Mouse (Mus musculus) heart, adult 2 months (tissue): ENCODE results near the gene Mtx1. TPM values are rescaled to one million over a fixed set of nuclear protein-coding genes. Genes with fewer than 3 reads are reported as not detected.

Source experiments
- DNase-seq, 2 experiments: peaks; one replicate each; pipeline ENCODE4 v3.0.0; 2021
- H3K27ac ChIP-seq: fragments of 200-600 bp; 2 replicates; pipeline ENCODE4 v1.8.1; 2022
- H3K27me3 ChIP-seq: fragments of 200-500 bp; 2 replicates; pipeline ENCODE4 v1.6.1; 2012; ENCODE audit warnings: mild to moderate bottlenecking, low read length, inconsistent platforms, mixed read lengths; ENCODE audit not compliant: control insufficient read depth, insufficient read depth
- H3K36me3 ChIP-seq: fragments of 200-500 bp; 2 replicates; pipeline ENCODE4 v1.6.1; 2012; ENCODE audit warnings: low read length, inconsistent platforms; ENCODE audit not compliant: control insufficient read depth, insufficient read depth
- H3K4me1 ChIP-seq: fragments of 200-500 bp; 2 replicates; pipeline ENCODE4 v1.6.1; 2011; ENCODE audit warnings: low read length; ENCODE audit not compliant: control insufficient read depth, insufficient read depth
- H3K4me3 ChIP-seq: fragments of 200-600 bp; 2 replicates; pipeline ENCODE4 v1.8.1; 2022
- H3K79me2 ChIP-seq: fragments of 200-500 bp; replicated peaks from 2 replicates; pipeline ENCODE4 v1.6.1; 2012; ENCODE audit warnings: mild to moderate bottlenecking, inconsistent platforms, low read length, moderate library complexity, mixed read lengths; ENCODE audit not compliant: control insufficient read depth, insufficient read depth
- H3K9ac ChIP-seq: fragments of 200-500 bp; 2 replicates; pipeline ENCODE4 v1.6.1; 2012; ENCODE audit warnings: low read depth, mild to moderate bottlenecking, control low read depth, inconsistent platforms, low read length, mixed read lengths
- CTCF ChIP-seq: fragments of 200-600 bp; IDR thresholded peaks from 2 replicates; pipeline ENCODE4 v1.8.1; 2022; ENCODE audit warnings: antibody characterized with exemption, mild to moderate bottlenecking, moderate library complexity
- EP300 ChIP-seq: fragments of 200-500 bp; IDR thresholded peaks from 2 replicates; pipeline ENCODE4 v1.6.1; 2011; ENCODE audit warnings: low read depth, low read length, control low read depth; ENCODE audit not compliant: insufficient read depth
- POLR2A ChIP-seq: fragments of 200-500 bp; IDR thresholded peaks from 2 replicates; pipeline ENCODE4 v1.6.1; 2011; ENCODE audit warnings: mild to moderate bottlenecking, low read depth, low read length, control low read depth; ENCODE audit not compliant: insufficient read depth
- WGBS: fragments of 180-500 bp; shearing (Covaris S2); methylation state at CpG from one replicate; pipeline ENCODE4 v1.1.7; 2018; 5-methylcytosine and 5-hydroxymethylcytosine counted together
- intact Hi-C: fragments of 180-260 bp; cut with DNase I; formaldehyde crosslinking; loops from one replicate; pipeline ENCODE4 v1.15.1; 2025
- long read RNA-seq: library from polyadenylated mRNA; stranded (forward); transcript quantifications from one replicate; pipeline ENCODE4 v2.0.0, GENCODE M21; 2021
- polyA plus RNA-seq: library from polyadenylated mRNA; depleted of rRNA; stranded (reverse); fragments of >200 nt; gene quantifications from 2 replicates; pipeline ENCODE4 v1.2.3, GENCODE M21; 2012; rRNA removed
- total RNA-seq, 2 experiments: library from RNA; stranded (reverse); gene quantifications; 2 replicates each; pipeline ENCODE4 v1.2.3; 2021

Mtx1 gene
- total RNA-seq (10 to 100 TPM; 59.8 to 61.8 TPM), polyA plus RNA-seq (96.2 and 111 TPM in 2 replicates)
- long read RNA-seq, transcript Mtx1-201 (8 exons, 1,617 nt), result major isoform, 22 of 31 reads
- long read RNA-seq, partial matches to known transcripts, result 6 of 31 reads
- long read RNA-seq, other reads (novel, unspliced or antisense), result 3 of 31 reads

- H3K4me3 ChIP-seq, result peak within 1 kb of the TSS; percentile 65
- DNase-seq, result no peak
- no peaks in the 10 kb centered on the region; the same call in 1 of the 2 replicates for H3K4me1 ChIP-seq
- intact Hi-C loops, result no loop called here
- H3K27ac ChIP-seq, result peak within 1 kb of the TSS; percentile 87
- no peaks in the 10 kb centered on the region for H3K79me2 ChIP-seq
- peak within 1 kb of the TSS; percentile 17 for H3K9ac ChIP-seq
- WGBS, result 16% methylated on average over 21 of the region's 21 CpGs
- no peaks in the 10 kb centered on the region for H3K27me3 ChIP-seq
- no peak for TF ChIP-seq EP300
- no peak for TF ChIP-seq CTCF
- no peak for TF ChIP-seq POLR2A
- H3K36me3 ChIP-seq, result no peaks in the 10 kb centered on the region
Observed at GRCm38 (mm10) chr3:89226900-89227299, at the start of gene Mtx1. Gene Mtx1, minus strand, starts transcription at chr3:89227088.

GRCm38 (mm10) chr3:89276061-89276460 is 49.2 kb upstream of the Mtx1 start:
- DNase-seq, result no peak
- Histone ChIP-seq H3K36me3 (peaks cover 26% of the 10 kb centered on the region), H3K27ac (peak overlapping the region; percentile 99), H3K9ac (no peak overlapping the region), H3K79me2 (no peaks in the 10 kb centered on the region), H3K4me3 (peak overlapping the region; percentile 84), H3K4me1 (peaks cover 13% of the 10 kb centered on the region), H3K27me3 (no peaks in the 10 kb centered on the region)
- WGBS, result 51% methylated on average over 13 of the region's 13 CpGs
- no peak for TF ChIP-seq EP300
- TF ChIP-seq POLR2A, result no peak
- no peak for TF ChIP-seq CTCF
- intact Hi-C loops, result loop anchor here (2.0 kb wide), 1 partner anchor 13 kb away; no protein-coding TSS in a partner anchor

- no peak for TF ChIP-seq CTCF
- no peak for TF ChIP-seq POLR2A
- TF ChIP-seq EP300, result no peak
- Histone ChIP-seq H3K27me3 (no peaks in the 10 kb centered on the region), H3K4me3 (no peak overlapping the region), H3K9ac (no peak overlapping the region), H3K4me1 (peaks cover 23% of the 10 kb centered on the region), H3K36me3 (peaks cover 29% of the 10 kb centered on the region), H3K27ac (no peak overlapping the region), H3K79me2 (no peaks in the 10 kb centered on the region; the same call in 1 of the 2 replicates)
- intact Hi-C loops, result no loop called here
- peak in 1 of 2 experiments; percentile 43 for DNase-seq
- WGBS, result 37% methylated on average over 6 of the region's 6 CpGs
Observed at GRCm38 (mm10) chr3:89271760-89272159, 44.9 kb upstream of the Mtx1 start.

- no peaks in the 10 kb centered on the region for H3K27me3 ChIP-seq
- H3K36me3 ChIP-seq, result peaks cover 29% of the 10 kb centered on the region
- WGBS, result 32% methylated on average over 6 of the region's 6 CpGs
- H3K4me1 ChIP-seq, result peaks cover 21% of the 10 kb centered on the region
- peaks cover 2% of the 10 kb centered on the region for H3K79me2 ChIP-seq
- TF ChIP-seq EP300 (0 out of 2 replicates have a peak, but pooled peaks have one; percentile 7), POLR2A (no peak; the same call in 1 of the 2 replicates)
- no peak overlapping the region for H3K9ac ChIP-seq
- peak overlapping the region; percentile 71 for H3K4me3 ChIP-seq
- DNase-seq, result peak; percentile 69 to 78
- intact Hi-C loops, result loop anchor here (1.0 kb wide), 1 partner anchor 8 kb away; no protein-coding TSS in a partner anchor
- peak overlapping the region; percentile 86 for H3K27ac ChIP-seq
Observed at GRCm38 (mm10) chr3:89270891-89271290, 44.0 kb upstream of the Mtx1 start.

- Histone ChIP-seq H3K9ac (peak within 1 kb of the TSS; percentile 87), H3K4me3 (peak within 1 kb of the TSS; percentile 71), H3K79me2 (peaks cover 2% of the 10 kb centered on the region), H3K4me1 (peaks cover 19% of the 10 kb centered on the region), H3K36me3 (peaks cover 22% of the 10 kb centered on the region), H3K27me3 (no peaks in the 10 kb centered on the region), H3K27ac (peak within 1 kb of the TSS; percentile 86)
- 1% methylated on average over 39 of the region's 39 CpGs for WGBS
- intact Hi-C loops, result loop anchor here (1.0 kb wide), 1 partner anchor 9 kb away; no protein-coding TSS in a partner anchor
- DNase-seq, result peak; percentile 93 to 94
- peak; percentile 73 for TF ChIP-seq CTCF
- TF ChIP-seq EP300, result peak; percentile 52
- TF ChIP-seq POLR2A, result peak; percentile 89
Observed at GRCm38 (mm10) chr3:89270051-89270755, 43.3 kb upstream of the Mtx1 start, which contains the start of gene Slc50a1. Gene Slc50a1, minus strand, starts transcription at chr3:89270570.

GRCm38 (mm10) chr3:89268916-89269315 is 42.0 kb upstream of the Mtx1 start:
- Histone ChIP-seq H3K4me1 (peaks cover 16% of the 10 kb centered on the region), H3K27me3 (no peaks in the 10 kb centered on the region), H3K79me2 (peaks cover 2% of the 10 kb centered on the region), H3K9ac (no peak overlapping the region), H3K4me3 (peak overlapping the region; percentile 71), H3K36me3 (peaks cover 17% of the 10 kb centered on the region), H3K27ac (peak overlapping the region; percentile 86)
- intact Hi-C loops, result no loop called here
- no peak for TF ChIP-seq EP300
- TF ChIP-seq CTCF, result no peak
- TF ChIP-seq POLR2A, result no peak
- 80% methylated on average over 8 of the region's 8 CpGs for WGBS
- DNase-seq, result no peak
